Mouse (Mus musculus) liver, adult 2 months (tissue): Measurements from ENCODE around the gene Capn8.

Source experiments
- CTCF ChIP-seq: fragments of 200-500 bp; IDR thresholded peaks from 2 replicates; pipeline ENCODE4 v1.5.1; 2011; ENCODE audit warnings: low read depth, low read length, control low read depth
- POLR2A ChIP-seq: fragments of 200-500 bp; IDR thresholded peaks from 2 replicates; pipeline ENCODE4 v1.6.1; 2011; ENCODE audit warnings: low read length, control low read depth; ENCODE audit not compliant: insufficient read depth; ENCODE audit errors: extremely low read depth

DNA sequence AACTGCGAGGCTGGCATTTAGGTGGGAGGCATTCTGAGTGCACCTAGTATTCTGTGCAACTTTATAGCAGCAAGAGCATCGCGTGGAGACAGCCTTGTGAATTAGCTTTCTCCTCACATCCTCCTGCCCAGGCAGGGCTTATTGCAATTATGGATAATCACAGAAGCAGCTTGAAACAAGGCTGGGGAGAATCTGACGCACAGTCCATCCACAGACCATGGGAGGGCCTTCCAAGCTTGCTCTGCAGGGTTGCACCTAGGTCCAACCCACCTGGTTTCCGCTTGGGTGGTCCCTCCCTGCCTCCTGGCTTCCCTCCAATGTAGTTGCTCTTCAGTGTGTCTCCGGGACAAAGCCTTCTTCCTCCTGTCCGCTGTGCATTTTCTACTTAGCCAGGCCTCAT, 74.2 kb downstream of the Capn8 start:
- no peak for TF ChIP-seq CTCF
- no peak for TF ChIP-seq POLR2A
